Mouse (Mus musculus) c-Kit-positive CD71-positive TER-119-negative erythroid progenitor cells, embryonic 14.5 days (primary cell): ENCODE data around the gene Ddx19a.
A peak's percentile ranks its signal among the peaks of the same experiment; 100 is the strongest.
"Not testable (repeated sequence)": the region's sequence is repeated elsewhere in the genome, so short reads cannot be mapped to it uniquely, and the experiment has no call there.

ENCODE experiments used
- DNase-seq: peaks from one replicate; pipeline ENCODE4 v3.0.0-alpha.2; 2013; ENCODE audit warnings: low read depth

The Ddx19a gene

GRCm38 (mm10) chr8:110932444-110932843 lies 65.2 kb downstream of the Ddx19a start:
- no peak for DNase-seq

- DNase-seq = peak; percentile 76
Measured at GRCm38 (mm10) chr8:110931176-110931939, 66.2 kb downstream of the Ddx19a start.

- not testable (repeated sequence) for DNase-seq
Measured at GRCm38 (mm10) chr8:110929672-110930071, 67.9 kb downstream of the Ddx19a start.

- peak; percentile 87 for DNase-seq
Measured at GRCm38 (mm10) chr8:110929066-110929465, 68.5 kb downstream of the Ddx19a start.

GRCm38 (mm10) chr8:110928435-110928834 lies 69.2 kb downstream of the Ddx19a start:
- no peak for DNase-seq

GRCm38 (mm10) chr8:110926690-110927089 lies 70.9 kb downstream of the Ddx19a start:
- DNase-seq = no peak

- DNase-seq = no peak
Measured at GRCm38 (mm10) chr8:110925691-110926140, 71.9 kb downstream of the Ddx19a start.
